Mouse (Mus musculus): ENCODE results near the gene Echs1.

Echs1 gene

DNA sequence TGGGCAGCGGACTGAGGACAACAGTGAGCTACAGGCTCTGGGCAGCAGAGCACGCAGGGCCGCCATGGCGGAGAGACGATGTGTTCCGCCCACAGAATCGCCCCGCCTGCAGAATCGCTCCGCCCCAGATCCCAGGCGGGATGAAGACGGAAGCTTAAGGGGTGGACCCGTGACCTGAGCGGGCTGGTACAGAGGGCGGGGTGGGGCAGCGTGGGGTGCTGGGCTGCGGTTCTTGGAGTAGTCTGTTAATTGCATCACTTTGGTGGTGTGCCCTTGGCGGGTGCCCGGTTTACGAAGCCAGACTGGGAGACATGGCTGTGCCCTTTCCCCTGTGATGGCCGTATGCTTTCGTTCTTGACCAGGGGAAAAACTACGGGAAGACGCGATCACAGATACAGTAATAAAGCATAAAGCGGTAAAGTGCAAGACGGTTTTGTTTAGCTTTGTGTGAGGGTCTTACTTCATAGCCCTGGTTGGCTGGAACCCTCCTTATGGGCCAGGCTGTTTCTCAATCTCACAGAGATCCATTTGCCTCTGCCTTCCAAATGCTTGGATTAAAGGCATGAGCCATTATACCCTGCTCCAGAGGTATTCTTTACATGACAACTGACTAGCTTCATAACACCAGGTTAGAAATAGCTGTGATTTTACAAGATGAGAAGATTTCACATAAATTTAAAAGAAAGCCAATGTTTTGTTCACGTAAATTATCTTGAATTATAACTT is at the start of gene Echs1:
Echs1 (minus strand) TSS at position 148 of the 726 bp plus-strand sequence.
- in situ Hi-C loops (cut with MboI, MseI) = no loop called here

DNA sequence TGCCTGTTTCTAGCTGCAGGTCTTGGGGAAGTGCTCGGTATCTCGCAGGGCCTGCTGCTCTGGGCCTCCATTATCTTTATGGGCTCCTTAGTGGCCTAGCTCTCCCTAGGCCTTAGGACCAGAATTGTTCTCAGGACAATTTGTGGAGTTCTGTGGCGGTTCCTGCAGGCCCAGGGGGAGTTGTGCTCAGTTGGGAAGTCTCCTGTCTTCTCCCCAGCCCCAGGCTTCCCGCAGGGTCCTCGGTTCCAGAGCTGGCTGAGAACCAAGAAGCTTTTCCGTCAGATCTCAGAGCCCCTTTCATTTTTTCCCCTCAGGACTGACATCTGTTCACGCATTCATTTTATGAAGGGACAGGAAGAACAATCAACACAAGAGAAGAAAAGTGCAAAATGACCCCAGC is 48.4 kb upstream of the Echs1 start, which contains the start of gene Olfr522:
Olfr522 (minus strand) TSS at position 101 of the 400 bp plus-strand sequence.
- in situ Hi-C loops (cut with MboI, MseI) = no loop called here

DNA sequence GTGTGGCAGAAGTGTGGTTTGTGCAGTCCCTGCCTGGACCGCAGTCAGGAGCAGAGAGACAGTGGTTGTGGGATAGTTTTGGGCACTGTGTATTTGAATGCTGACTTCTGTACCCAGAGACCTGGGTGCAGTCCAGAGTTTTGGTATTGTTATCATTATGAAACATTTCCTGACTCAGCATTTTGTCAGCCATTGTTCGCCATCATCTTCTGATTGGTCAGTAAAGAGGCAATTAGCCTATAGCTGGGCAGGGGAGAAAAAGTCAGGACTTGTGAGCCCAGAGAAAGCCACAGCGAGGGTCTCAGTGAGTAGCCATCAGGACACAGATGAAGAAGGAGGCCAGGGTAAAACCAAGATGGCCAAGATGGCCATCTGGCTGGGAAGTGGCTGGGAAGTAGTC is 44.1 kb upstream of the Echs1 start:
- in situ Hi-C loops (cut with MboI, MseI) = no loop called here

DNA sequence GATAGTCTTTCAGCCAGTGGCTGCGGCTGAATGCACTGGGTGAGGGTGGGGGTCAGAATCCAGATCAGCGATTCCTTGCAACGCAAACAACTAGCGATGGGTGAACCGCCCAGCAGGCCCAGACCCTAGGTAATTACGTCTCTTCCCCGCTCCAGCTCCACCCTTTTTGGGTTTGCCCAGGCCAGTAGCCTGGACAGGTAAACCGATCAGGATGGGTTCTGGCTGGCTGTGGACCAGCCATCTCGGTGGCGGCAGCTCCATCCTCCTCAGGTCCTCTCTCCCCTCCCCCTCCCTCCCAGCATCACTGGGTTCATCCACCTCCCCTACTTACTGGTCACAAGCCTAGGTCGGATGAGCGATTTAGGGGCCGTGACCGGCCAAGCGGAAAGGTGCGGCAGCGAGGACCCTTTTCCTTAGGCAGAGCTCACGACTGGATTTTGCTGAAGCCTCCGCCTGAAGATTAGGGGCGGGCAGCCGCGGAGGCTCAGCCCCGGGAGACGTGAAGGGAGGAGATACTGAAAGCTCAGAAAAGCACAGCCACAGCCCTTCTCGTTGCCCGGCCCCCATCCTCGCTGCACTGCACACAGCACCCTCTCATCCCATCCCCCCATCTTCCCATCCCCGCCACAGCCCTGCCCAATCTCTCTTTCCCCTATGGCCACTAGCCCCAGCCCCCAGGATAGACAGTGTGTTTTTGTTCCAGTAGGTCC is 38.1 kb upstream of the Echs1 start, which contains the start of gene Sprn:
Sprn (minus strand) TSS at position 660 of the 710 bp plus-strand sequence.
- in situ Hi-C loops (cut with MboI, MseI) = no loop called here

DNA sequence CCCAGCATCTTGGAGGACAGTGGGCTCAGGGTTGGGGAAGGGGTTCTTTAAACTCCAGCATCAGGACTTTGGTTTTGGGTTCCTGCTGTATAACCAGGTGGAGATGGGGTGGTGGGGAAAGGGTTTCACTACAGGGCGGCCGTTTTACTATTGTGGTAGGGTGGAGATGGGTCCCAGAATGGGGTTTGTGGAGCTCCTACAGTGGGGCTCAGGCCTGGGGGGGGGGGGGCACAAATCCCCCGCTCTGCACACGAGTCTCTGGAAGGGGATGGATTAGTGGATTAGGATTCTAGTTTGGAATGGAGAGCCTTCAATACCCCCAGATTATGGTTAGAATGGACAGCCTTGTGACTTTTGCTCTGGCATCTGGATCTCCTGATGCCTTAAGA is 37.5 kb upstream of the Echs1 start:
- in situ Hi-C loops (cut with MboI, MseI) = no loop called here

DNA sequence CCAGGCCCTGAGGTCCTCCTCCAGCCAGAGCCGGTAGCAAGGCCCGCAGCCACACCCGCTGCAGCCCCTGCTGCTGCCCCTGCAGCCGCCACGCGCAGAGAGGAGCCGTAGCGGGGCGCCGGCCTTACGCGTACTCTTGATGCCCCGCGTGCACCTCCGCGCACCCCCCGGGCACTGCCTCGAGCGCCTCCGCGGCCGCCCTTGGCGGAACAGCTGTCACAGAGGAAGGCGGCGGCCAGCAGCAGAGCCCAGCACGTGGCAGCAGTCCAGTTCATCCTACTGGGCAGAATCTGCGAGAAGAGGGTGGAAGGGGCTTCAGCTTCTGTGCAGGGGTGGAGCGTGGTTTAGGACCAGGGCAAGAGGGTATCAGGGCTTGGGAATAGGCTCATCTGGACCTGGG is 37.1 kb upstream of the Echs1 start:
- in situ Hi-C loops (cut with MboI, MseI) = no loop called here

DNA sequence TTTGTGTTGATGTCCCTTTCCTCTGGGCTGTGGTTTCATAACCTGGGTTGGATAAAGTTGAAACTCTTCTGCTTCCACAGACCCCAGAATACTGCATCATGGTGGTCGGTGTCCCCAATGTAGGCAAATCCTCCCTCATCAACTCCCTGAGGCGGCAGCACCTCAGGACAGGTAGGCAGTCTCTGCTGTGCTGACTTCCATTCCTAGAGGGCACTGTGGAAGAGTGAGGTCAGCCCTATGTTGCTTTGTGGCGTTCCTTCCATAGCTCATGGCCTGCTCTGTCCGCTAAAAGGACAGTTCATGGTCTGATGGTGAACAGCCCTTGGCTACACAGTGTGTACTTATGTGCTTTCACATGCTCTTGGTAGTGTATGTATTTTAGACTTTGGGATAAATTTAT is 28.3 kb upstream of the Echs1 start:
- in situ Hi-C loops (cut with MboI, MseI) = no loop called here

DNA sequence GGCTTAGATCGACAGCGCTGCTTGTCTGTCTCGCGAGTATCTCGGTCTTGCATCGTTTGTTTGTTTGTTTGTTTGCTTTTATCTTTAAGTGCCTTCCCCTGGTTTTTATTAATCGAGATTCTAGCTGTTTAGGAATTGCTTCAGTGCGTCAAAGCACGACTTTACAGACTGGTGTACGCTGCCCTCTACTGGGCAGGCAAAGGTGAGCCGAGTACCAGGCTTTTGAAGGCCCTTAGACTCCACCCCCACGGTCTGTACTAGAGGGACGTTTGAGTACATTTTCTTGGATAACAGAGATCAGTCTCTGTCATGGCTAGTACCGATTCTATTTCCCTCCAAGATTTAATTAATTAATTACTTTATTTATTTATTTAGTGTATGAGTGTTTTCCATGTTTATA is 25.1 kb upstream of the Echs1 start:
- in situ Hi-C loops (cut with MboI, MseI) = no loop called here

DNA sequence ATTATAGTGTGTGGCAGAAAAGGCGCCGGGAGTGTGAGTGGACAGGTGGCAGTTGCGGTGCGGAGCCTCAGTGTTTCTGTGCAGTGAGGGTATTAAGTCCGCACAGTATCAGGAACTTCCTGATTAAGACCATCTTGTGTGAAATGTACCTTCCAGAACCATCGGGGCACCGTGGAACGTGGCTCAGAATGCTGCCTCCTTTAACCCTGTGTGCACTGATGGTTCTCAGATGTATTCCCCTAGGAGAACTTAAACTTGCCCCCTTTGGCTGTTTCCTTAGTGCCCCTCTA is 21.7 kb upstream of the Echs1 start:
- in situ Hi-C loops (cut with MboI, MseI) = loop anchor here (10.0 kb wide), 1 partner anchor 53 kb away; the partner anchor contains the start of gene Caly

DNA sequence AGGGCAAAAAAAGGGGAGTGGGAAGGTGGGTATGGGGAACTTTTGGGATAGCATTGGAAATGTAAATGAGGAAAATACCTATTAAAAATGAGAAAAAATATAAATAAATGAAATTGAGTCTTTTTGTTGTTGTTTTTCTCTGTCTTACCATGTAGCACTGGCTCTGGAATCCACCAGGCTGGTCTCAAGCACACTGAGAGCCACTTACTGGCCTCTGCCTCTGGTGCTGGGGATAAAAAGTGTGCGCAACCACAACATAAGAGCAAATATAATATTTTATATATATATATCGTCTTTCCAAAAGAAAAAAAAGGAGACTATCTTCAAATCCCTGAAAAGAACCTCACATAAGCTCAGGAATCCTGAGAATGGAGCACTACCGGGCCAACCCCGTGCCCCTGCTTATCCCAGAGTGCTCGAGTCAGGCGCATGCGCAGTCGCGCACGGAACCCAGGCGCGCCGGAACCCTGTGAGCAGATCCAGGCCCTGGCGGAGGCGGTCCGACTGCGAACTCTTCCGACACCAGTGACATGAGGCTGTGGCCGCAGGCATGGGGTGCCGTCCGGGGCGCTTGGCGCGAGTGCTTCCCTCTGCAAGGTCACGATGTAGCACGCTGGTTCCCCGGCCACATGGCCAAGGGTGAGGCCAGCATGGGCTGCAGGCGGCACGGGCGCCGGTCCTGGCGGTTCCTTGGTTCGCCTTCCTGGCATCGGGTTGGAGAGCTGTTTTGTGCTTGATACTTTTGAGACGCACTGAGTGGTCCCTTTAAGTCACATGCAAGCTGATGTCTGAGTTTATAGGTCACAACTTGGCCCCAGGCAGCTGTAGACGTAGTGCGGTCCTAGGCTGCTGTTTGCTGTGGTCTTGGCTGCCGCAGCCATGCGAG is 21.1 kb upstream of the Echs1 start, which contains the start of gene Mtg1:
Mtg1 (plus strand) TSS at position 430 of the 886 bp plus-strand sequence.
- in situ Hi-C loops (cut with MboI, MseI) = loop anchor here (10.0 kb wide), 1 partner anchor 53 kb away; the partner anchor contains the start of gene Caly

DNA sequence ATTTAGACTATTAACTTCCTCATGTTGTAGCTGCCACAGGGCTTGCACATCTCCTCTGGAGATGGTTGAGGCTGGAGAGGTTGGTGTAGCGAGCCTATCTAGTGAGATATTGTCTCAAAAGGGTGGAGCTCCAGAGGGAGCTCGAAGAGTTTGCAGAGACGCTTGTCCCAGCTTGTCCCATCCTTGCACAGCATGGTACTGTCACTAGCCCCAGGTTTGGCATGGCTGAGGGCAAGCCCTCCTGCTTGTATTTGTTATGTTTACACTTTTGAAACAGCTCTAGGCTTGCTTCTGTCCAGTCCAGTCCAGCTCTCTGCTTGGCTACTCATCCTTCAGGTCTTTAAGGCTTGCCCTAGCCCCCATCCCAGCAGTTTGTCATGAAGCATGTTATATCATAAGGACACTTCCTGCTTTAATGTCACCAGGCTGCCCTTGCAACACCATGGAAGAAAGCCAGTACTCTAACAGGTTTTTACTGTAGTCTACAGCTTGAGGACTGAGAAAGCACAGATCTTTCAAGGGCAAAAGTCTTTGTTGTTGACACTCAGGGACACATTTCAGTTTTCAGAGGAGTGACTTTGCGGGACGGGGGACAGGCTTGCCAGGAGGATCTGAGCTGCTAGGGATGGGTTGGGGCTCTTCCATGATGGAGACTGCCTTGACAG is 19.0 kb upstream of the Echs1 start:
- in situ Hi-C loops (cut with MboI, MseI) = loop anchor here (10.0 kb wide), 1 partner anchor 50 kb away; the partner anchor contains the start of gene Caly

DNA sequence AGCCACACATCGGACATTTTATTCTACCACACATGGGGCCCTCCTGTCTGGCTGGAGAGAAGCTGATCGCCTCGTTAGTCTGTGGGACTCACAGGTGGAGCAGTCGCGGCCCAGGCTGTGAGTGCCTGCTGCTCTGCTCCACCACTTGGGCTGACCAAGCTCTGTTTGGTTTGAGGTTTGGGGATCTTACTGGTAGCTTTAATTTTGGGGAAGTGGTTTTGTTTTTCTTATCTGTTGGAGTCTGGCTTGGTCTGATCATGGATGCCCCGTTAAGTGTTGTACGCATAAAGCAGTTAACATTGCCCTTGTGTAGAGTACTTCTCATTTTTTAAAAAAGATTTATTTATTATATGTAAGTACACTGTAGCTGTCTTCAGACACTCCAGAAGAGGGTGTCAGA is 17.8 kb upstream of the Echs1 start:
- in situ Hi-C loops (cut with MboI, MseI) = loop anchor here (10.0 kb wide), 1 partner anchor 49 kb away; the partner anchor contains the start of gene Caly

DNA sequence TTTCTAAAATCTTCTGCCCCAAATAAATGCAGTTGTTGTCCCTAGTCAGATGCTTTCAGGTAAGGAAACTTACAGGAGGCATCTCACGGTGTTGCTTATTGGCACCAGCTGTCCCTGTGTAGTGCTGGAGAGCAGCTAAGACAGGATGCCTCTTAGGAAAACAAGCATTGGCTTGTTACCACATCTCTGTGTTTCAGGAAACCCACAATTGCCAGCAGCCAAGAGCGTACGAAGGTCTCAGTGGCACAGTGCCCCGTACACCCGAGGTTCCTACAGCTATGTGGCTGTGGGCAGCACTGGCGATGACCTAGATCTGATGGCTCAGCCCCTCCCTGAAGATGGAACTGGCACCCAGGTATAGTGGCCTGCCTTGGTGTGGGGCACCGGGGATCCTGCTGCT is 15.9 kb upstream of the Echs1 start:
- in situ Hi-C loops (cut with MboI, MseI) = loop anchor here (10.0 kb wide), 1 partner anchor 47 kb away; the partner anchor contains the start of gene Caly

DNA sequence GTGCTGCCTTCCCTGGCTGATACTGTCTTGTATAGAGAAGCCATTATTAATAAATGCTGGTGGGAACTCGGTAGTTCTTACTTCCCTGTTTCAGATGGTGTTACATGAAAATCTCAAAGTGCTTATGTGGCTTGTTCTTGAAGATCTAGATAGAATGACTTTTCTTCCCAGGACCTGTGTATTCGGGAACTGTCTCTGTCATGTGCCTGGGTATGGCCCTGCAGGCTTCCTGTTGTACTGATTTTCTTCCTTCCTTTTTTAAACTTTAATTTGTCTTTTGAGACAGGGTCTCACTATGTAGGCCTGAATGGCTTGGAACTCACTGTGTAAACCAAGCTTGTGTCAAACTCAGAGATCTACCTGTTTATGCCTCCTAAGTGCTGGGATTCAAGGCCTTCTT is 11.6 kb upstream of the Echs1 start:
- in situ Hi-C loops (cut with MboI, MseI) = loop anchor here (10.0 kb wide), 1 partner anchor 1927 kb away; no protein-coding TSS in a partner anchor

DNA sequence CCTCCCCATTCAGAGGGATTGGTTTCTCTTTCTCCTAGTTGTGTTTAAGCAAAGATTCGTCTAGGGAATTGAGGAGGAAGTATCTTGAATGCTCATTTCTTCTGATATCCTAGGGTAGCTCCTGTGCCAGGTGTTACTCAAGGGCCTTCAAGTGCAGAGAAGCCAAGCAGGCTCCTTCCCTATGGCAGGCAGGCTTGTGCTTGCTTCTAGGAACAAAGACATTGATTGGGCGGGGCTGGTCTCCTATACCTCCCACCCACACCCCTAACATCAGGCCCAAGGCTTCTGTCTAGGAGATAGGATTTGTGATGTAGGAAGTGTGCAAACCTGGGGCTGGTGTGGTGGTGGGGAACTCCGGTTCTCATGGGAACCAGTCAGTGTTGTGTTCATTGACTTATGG is 10.7 kb upstream of the Echs1 start:
- in situ Hi-C loops (cut with MboI, MseI) = loop anchor here (10.0 kb wide), 1 partner anchor 1928 kb away; no protein-coding TSS in a partner anchor

DNA sequence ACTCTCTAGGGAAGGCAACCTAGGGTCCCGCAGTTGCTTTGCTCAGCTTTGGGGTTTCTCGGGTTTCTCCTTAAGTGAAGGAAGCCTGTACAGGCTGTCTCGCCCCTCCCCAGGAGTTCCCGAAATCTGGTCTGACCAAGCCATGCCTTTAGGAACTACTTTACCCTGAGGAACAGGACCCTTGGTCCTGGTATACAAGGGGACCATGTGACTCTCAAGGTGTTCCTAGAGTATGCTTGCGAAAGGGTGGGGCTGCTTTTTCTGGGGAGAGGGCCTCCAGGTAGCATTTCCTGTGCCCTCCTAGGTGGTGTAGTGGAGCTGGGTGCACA is 9.7 kb upstream of the Echs1 start:
- in situ Hi-C loops (cut with MboI, MseI) = loop anchor here (10.0 kb wide), 1 partner anchor 1929 kb away; no protein-coding TSS in a partner anchor

DNA sequence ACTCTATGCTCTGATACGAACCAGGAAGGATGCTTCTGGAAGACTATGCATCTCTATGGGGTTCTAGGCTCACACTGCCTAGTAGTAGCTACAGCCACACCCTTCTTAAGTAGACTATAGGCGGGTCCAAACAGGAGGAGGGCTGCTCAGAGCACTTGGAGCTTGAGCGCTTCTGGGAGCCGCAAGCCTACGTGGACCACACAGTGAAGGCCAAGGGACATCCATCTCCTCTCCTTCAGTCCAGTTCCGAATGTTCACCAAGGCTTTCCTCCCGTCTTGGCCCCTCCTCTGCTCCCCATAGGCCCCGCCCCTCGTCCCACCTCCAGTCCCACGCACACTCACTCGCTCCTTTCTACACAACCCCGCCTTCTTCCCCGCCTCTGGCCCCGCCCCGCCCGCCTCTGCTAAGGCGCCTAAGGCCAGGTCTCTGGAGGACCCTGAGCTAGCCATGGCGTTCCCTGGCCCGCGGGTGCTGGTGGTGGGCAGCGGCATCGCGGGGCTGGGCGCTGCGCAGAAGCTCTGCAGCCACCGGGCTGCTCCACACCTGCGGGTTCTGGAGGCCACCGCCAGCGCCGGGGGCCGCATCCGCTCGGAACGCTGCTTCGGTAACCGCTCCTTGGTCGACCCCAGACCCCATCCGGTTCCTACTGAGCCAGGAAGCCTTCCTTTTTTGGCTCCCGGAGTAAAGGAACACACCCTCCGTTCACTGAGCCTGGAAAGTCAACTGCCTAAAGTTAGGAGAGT is 9.2 kb upstream of the Echs1 start:
- in situ Hi-C loops (cut with MboI, MseI) = loop anchor here (10.0 kb wide), 1 partner anchor 1929 kb away; no protein-coding TSS in a partner anchor

DNA sequence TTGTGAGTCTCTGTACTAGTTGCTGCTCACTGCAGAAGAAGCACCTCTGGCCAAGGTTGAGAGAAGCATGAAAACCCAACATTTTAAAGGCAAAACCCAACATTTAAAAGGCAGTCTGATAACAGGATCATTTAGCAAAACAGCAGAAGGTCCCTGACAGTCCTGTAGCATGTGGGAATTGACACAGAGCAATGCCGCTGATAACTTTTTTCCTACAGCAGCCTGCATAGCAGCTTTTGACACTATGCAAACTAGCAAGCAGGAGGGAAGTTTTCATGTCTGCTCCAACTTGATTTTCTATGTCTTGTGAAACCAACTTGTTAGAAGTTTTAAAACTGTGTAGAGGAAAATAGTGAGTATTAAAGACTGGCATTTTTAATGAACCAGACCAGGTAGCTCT is 8.1 kb upstream of the Echs1 start:
- in situ Hi-C loops (cut with MboI, MseI) = loop anchor here (10.0 kb wide), 1 partner anchor 1930 kb away; no protein-coding TSS in a partner anchor

DNA sequence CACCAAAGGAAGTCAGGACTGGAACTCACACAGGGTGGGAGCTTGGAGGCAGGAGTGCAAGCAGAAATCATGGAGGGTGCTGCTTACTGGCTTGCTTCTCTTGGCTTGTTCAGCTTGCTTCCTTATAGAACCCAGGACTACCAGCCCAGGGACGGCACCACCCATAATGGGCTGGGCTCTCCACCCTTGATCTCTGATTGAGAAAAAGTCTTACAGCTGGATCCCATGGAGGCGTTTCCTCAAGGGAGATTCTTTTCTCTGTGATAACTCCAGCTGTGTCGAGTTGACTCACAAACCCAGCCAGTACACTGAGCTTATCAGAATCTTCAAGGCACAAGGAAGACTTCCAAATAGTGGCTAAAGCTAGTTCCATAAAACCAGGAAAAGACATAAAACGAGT is 6.5 kb upstream of the Echs1 start:
- in situ Hi-C loops (cut with MboI, MseI) = loop anchor here (10.0 kb wide), 1 partner anchor 1932 kb away; no protein-coding TSS in a partner anchor

DNA sequence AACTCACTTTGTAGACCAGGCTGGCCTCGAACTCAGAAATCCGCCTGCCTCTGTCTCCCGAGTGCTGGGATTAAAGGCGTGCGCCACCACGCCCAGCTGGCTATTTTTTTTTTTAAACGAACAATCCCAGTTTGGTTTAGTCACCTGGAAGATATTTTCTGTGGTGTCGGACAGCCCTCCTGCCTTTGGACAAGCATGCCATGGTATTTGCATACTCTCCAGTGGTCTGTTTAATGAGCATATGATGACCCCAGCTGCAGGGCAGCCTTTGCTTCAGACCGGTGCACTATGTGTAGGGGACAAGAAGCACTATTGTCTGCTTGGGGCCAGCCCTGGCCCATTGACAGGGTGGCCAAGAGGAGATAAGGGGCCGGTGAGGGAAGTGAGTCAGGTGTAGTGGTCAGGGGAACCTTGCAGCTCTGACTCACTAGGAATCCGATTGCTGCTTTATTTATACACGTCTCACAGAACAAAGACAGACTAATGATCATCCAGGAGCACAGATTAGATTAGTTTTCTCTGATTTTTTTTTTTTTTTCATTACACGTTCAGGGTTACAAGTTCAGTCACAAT is 5.1 kb upstream of the Echs1 start:
- in situ Hi-C loops (cut with MboI, MseI) = loop anchor here (10.0 kb wide), 1 partner anchor 1933 kb away; no protein-coding TSS in a partner anchor
